Mouse (Mus musculus) layer of hippocampus, adult 2 months (tissue): Measurements from ENCODE around the gene Catsperg1. TPM values are rescaled to one million over a fixed set of nuclear protein-coding genes. Genes with fewer than 3 reads are reported as not detected.
A peak's percentile ranks its signal among the peaks of the same experiment; 100 is the strongest.

Experiments
- DNase-seq, 2 experiments: peaks; one replicate each; pipeline ENCODE4 v3.0.0; 2022; ENCODE audit warnings: low spot score in 2 of 2
- H3K27ac ChIP-seq: fragments of 200-600 bp; 2 replicates; pipeline ENCODE4 v1.8.1; 2022
- H3K4me3 ChIP-seq: fragments of 200-600 bp; 2 replicates; pipeline ENCODE4 v1.8.1; 2022; ENCODE audit warnings: mild to moderate bottlenecking
- CTCF ChIP-seq: fragments of 200-600 bp; conservative IDR thresholded peaks from 2 replicates; pipeline ENCODE4 v1.8.1; 2022; ENCODE audit warnings: antibody characterized with exemption, mild to moderate bottlenecking, moderate library complexity
- total RNA-seq, 2 experiments: library from RNA; stranded (reverse); gene quantifications; 2 replicates each; pipeline ENCODE4 v1.2.3; 2021

Gene Catsperg1
- total RNA-seq, 2 experiments from 2014 or later, result 1.2 to 2.4 TPM

DNA sequence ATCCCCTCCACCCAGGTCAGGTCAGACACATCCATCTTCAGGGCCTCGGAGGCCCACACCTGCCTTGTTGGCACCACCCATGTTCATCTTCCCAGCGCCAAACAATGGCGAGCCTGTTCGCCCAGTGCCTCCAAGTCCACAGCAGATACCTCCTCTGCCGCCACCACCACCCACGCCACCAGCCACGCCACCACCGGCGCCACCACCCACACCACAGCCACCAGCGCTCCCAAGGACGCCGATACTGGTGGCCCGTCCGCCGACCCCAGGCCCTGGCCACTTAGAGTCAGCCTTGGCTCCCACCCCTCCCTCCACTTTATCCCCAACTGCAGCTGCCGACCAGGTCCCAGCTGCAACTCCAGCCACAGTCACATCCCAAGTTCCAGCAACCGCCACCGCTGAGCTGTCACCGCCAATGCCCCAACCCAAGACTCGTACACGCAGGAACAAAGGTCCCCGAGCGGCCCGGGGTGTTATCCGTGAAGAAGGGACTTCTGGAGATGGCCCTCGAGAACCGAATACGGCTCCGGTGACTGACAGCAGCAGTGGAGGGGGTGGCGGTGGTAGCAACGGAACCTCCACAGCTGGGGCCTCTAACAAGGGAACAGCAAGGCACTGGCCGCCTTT is 41.3 kb downstream of the Catsperg1 start:
- no peak for DNase-seq
- Histone ChIP-seq H3K4me3 (no peak overlapping the region), H3K27ac (no peak overlapping the region)
- TF ChIP-seq CTCF, result no peak

- H3K4me3 ChIP-seq, result no peak overlapping the region
Observed at GRCm38 (mm10) chr7:29171562-29172097, 42.2 kb downstream of the Catsperg1 start.

GRCm38 (mm10) chr7:29170755-29171561 is 42.9 kb downstream of the Catsperg1 start:
- H3K27ac ChIP-seq, result no peak overlapping the region
- TF ChIP-seq CTCF, result no peak
- peak overlapping the region; percentile 86 for H3K4me3 ChIP-seq
- no peak for DNase-seq

More at GRCm38 (mm10) chr7:29171562-29172097, 42.2 kb downstream of the Catsperg1 start:
- no peak for DNase-seq
- no peak overlapping the region for H3K27ac ChIP-seq
- no peak for TF ChIP-seq CTCF

DNA sequence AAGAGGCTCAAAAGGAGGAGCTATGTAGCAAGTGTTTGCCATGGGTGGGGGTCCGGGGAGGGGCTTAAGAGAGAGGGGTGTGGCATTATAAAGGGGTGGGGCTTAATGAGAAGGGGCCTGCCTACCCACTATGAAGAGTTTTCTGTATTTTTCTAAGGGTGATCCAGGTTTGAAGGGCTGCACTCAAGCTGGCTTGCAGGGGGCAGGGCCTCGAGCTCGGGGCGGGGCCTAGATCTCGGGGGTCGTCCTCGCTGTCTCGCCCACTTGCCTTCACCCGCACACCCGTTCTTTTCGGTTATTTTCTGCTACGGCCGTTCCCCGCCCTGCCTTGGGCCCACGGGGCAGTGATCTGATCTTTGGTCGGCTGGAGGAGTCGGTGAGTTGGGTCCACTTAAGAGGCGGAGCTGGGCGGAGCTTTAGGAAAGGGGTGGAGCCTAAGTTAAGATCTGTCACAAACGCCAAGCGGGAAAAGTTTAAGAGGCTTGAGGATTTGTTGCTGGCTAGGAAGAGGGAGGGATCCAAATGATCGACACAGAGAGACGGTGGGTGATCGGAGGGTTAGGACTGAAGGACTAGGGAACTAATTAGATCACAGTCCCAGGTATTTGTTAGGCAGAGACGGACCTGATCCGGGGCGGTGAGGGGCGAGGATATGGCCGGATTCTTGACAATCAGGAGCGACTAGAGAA is 43.6 kb downstream of the Catsperg1 start, which contains the start of the genes Ggn and Spred3:
Gene Ggn (plus strand): TSS at position 145 of the 689 bp plus-strand sequence.
Gene Spred3 (minus strand): TSS at position 346 of the 689 bp plus-strand sequence.
- TF ChIP-seq CTCF, result no peak
- Histone ChIP-seq H3K27ac (peak within 1 kb of the TSS; percentile 91), H3K4me3 (peak within 1 kb of the TSS; percentile 86)
- DNase-seq, result no peak

DNA sequence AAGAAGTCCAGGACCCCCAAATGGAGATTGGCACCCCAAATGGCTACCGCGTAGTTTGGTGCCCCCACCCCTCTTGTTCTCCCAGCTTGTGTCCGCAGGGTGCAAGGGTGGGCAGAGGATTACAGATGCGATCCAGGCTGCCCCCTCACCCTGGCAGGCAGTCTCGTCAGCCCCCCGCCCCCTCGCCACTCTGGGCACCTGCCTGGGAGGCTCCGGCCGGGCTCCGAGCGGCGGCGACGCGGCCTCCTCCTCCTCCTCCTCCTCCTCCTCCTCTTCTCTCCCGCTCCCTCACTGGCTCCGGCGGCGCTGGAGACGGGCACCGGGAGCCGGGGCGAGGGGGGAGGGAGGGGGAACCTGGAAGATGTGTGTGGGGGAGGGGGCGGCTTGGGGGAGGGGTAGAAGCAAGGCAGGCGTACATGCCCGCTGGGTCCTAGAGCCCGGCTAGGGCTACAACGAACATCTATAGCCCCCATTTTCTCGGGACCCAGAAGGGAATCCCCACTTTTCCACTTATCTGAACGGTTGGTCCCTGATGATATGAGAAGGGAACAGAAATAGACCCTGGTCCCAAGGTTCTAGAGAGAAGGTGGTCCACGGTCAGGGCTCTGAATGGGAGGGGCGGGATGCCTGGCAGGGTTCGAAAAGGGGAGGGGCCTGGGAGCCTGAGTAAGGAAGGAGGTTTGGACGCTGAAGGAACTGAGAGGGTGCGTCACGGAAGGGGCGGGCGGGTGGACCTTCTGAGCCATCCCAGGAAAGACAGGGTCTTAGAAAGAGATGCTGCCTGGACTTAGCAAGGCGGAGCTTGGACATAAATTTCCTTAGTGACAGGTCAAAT is 44.4 kb downstream of the Catsperg1 start:
- peak overlapping the region; percentile 91 for H3K27ac ChIP-seq
- peak overlapping the region; percentile 86 for H3K4me3 ChIP-seq

DNA sequence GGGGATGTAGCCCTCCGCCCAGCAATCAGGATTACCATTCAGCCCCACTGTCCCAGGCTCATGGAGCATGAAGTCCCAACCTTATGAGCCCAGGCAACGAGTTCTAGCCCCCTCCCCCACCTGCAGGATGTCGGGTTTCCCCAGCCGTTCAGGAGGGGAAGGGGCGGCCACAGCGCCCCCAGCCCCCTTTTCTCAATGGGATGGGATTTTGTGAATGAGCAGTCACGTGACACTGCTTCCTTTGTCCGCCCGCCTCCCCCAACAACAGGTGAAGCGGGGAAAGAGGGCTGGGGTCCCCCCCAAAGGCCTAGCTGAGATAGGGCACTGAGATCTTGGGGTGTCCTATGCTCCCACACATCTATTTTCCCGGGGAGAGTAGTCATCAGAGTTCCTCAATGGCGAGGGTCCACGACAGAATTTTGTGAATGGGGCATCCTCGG is 45.0 kb downstream of the Catsperg1 start:
- Histone ChIP-seq H3K27ac (peak overlapping the region; percentile 91), H3K4me3 (peak overlapping the region; percentile 86)
- TF ChIP-seq CTCF, result no peak
- DNase-seq, result no peak

More for the DNA sequence above, 44.4 kb downstream of the Catsperg1 start:
- DNase-seq, result peak; percentile 70 to 82
- TF ChIP-seq CTCF, result no peak

GRCm38 (mm10) chr7:29168121-29168695 is 45.6 kb downstream of the Catsperg1 start:
- peak overlapping the region; percentile 91 for H3K27ac ChIP-seq
- no peak for TF ChIP-seq CTCF
- no peak for DNase-seq
- peak overlapping the region; percentile 86 for H3K4me3 ChIP-seq

DNA sequence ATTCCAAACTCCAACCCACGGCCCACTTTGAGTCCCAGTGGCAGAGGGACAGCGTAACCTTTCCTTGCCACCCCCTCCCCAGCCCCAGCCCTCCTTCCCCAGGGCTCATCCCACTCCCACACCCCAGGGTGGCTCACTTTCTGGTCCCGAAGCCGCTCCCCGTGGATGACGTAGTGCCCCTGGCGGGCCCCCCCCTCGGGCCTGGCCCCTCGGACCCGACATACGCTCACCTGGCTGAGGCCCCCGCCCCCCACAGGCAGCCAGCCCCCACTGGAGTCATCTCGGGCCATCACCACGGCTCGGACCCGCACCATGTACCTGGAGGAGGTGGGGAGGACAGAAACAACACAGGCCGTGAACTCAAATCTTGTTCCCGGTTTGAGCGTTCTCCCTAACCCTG is 46.2 kb downstream of the Catsperg1 start:
- DNase-seq, result no peak
- Histone ChIP-seq H3K4me3 (peak overlapping the region; percentile 86), H3K27ac (no peak overlapping the region)
- TF ChIP-seq CTCF, result no peak

GRCm38 (mm10) chr7:29162750-29163525 is 50.9 kb downstream of the Catsperg1 start:
- H3K27ac ChIP-seq, result no peak overlapping the region
- H3K4me3 ChIP-seq, result no peak overlapping the region
- no peak for DNase-seq
- TF ChIP-seq CTCF, result no peak

DNA sequence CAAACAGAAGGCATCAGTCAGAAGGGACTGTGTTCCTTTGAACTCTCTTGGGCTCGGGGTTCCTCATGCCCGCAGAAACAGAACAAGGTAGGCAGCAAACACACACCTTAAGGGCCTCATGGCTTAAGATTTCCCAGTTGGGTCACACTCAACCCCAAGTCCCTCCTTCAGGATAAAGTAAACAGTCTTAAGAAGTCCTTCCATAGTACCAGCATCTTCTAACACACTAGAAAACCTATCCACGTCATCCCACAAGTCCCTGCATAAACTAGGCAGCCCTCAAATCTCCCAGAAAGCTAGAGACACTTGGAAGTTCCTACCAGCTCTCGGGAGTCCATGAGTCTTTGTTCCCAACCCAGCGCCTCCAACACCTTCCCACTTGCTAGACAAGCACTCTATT is 51.5 kb downstream of the Catsperg1 start:
- Histone ChIP-seq H3K4me3 (no peak overlapping the region), H3K27ac (no peak overlapping the region)
- no peak for TF ChIP-seq CTCF
- DNase-seq, result no peak

GRCm38 (mm10) chr7:29158264-29158663 is 55.6 kb downstream of the Catsperg1 start:
- Histone ChIP-seq H3K4me3 (no peak overlapping the region), H3K27ac (no peak overlapping the region)
- no peak for TF ChIP-seq CTCF
- DNase-seq, result no peak
